Mouse (Mus musculus): ENCODE measurements around the gene Ahcyl1.
A peak's percentile ranks its signal among the peaks of the same experiment; 100 is the strongest.
"Not testable (repeated sequence)": the region's sequence is repeated elsewhere in the genome, so short reads cannot be mapped to it uniquely, and the experiment has no call there.

The Ahcyl1 gene

DNA sequence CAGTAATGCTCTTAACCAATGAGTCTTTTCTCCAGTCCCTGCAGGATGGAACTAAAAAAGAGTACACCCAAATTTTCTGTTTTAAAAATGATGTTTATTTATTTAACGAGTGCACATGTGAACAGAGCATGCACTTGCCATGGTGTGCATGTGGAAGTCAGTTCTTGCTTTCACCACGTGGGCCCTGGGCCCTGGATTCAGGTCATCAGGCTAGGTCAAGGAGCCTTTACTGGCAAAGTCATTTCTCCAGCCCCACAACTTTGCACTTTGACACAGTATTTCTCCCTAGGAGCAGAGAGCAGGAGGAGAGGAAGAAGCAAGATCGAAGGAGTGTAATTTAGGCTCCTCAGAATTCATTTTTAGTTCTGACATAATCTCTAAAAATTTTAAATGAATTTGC is 41.5 kb downstream of the Ahcyl1 start:
- no peak for DNase-seq

DNA sequence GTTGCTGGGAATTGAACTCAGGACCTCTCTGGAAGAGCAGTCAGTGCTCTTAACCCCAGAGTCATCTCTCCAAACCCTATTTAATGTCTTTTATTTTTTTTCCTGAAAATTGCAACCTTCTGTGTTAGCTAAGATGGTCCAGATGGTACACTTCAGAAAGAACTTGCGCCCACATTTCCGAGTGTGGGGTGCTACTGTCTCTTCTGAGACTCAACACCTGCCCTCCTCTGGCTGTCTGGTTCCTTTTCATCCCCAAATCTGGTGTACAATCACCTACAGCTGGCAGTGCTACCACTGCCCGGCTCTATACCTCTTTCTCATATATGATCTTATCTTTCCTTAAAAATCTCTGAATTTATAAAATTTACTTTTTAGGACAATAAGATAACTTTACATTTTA is 43.4 kb downstream of the Ahcyl1 start:
- no peak for DNase-seq

DNA sequence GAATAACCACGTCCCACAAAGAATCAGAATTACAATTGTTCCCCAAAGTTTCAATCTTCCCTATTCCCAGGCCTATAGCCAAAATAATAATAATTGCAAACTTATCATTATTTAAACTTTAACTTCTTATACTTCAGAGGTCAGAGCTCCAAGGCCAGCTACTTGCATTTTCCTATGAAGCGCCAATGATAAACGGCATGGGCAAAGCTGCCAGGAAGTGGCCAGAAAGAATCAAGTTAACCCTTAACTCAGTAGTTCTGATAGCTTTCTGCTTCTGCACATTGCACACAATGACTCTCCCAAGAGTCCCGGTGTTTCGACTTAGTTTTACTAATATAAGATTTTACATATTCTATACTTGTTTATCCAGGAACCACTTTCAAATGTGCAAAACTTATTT is 46.1 kb downstream of the Ahcyl1 start:
- not testable (repeated sequence) for DNase-seq

DNA sequence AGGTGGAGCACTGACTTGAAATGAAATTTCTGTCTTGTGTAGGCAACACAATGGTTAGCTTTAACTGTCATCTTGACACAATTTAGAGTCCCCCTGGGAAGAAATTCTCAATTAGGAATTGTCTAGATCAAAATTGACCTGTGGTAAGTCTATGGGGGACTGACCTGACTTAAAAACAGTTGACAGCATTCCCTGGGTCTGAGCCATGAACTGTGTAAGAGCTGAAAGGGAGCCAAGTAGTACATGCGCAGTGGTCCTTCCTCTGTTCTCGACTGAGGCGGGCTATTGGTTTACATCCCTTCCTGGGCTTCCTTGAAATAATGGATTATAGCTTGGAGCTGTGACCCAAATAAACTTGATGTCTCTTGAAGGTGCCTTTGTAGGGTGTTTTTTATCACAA is 49.4 kb downstream of the Ahcyl1 start:
- DNase-seq: no peak

DNA sequence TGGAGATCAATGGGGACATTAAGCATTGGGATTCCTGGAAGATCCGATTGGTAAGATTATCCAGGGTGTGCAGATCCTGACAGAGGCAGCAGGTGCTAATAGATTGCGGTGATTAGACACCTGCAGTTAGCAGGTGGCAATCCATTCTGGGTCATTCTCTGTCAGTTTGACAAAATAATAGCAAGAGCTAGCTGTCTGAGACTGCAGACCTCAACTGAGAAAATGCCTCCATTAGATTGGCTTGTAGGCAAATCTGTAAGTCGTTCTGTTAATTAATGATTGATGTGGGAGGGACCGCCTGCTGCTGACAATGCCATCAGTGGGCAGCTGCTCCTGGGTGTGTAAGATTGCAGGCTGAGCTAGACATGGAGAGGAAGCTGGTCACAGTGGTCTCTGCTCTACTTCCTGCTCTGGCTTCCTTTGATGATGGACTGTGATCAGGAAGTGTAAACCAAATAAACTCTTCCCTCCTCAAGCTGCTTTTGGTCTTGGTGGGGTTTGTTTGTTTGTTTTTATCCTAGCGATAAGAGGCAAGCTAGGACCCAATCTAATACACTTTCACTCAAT is 58.7 kb downstream of the Ahcyl1 start:
- DNase-seq: no peak

DNA sequence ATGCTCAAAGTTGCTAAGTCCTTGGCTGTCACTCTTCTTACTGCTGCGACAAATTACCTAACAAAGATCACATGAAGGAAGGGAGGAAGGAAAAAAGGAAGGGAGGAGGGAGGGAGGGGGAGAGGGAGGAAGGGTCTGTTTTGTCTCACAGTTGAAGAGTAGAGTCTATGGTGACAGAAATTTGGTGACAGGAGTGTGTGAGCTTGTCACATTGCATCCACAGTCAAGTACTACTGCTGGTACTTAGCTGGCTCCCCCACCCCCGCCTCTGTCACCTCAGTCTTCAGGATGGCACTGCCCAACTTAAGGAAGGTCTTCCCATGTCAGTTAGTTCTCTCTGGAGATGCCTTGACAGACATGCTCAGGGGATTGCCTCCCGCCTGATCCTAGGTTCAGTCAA is 60.1 kb downstream of the Ahcyl1 start:
- no peak for DNase-seq

DNA sequence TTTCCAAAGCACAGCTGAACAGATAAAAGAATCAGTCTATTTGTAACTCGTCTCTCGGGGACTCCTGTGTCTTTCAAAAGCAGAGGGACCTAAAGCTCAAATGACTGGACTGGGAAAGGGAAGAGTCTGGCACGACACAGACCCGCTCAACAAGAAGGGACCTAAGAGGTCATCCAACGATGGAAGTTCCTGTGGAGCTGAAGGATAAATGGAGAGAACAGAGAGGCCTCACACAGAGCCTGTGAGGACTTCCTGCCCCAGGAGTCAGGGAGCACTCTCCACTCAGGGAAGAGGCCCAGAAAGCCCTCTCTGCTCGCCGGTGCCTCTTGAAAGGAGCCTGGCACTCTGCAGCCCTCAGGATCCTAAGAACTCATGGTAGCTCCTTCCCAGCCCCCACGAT is 60.5 kb downstream of the Ahcyl1 start:
- DNase-seq: no peak

DNA sequence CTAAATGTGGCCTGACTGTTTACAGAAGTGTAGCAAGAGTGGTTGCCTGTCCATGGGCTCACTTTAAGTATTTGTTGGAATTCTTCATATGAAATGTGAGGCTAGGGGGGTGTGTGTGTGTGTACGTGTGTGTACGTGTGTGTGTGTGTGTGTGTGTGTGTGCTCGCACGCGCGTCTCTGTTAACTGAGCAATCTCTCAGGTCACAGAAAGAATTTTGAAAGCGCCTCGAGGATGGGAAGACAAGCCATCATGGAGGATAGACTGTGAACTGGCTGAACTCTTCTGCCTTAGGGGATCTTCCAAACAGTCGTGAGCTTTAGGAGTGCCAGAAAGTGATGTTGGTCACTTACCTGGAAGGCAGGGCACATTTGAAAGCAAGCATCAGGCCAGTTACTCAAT is 62.5 kb downstream of the Ahcyl1 start:
- no peak for DNase-seq

DNA sequence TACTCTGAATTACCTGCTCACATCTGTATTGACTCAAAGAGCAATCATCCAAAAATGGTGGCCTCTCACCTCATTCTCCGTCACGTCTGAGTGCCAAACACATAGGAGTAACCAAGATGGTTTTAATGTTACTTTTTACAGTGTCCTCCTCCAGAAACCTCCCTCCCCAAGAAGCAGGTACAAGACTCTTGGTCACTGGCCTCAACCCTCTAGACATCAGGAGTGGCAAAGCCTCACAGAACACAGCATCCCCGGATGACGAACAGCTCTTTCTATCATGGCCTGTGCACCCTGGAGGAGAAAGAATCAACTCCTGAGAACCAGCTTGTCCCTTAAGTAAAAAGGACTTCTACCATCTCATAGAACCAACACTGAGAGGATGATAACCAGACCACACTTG is 63.6 kb downstream of the Ahcyl1 start:
- no peak for DNase-seq

DNA sequence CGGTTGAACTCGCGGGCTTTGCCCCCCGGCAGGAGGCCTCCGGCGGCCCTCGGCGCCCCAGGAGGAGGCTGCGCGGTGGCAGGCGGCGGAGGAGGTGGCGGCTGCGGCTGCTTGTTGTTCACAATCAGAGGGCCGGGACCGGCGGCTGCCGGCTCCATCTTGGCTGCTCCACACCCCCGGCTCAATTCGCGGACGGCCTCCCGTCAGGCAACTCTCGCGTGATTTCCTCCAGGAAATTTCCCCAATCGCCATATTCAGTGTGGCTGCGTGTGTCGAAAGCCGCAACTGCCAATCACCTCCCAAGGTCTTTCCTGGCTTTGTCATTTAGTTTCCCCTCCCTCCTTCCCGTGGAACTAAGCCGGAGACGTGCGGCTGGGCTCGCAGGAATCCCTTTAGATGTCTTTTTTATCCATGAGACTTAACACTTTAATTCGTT is 64.8 kb downstream of the Ahcyl1 start, which contains the start of gene Strip1:
Gene Strip1, minus strand, starts transcription at position 172 of the 436 bp plus-strand sequence.
- DNase-seq: peak; percentile 78 to 88

DNA sequence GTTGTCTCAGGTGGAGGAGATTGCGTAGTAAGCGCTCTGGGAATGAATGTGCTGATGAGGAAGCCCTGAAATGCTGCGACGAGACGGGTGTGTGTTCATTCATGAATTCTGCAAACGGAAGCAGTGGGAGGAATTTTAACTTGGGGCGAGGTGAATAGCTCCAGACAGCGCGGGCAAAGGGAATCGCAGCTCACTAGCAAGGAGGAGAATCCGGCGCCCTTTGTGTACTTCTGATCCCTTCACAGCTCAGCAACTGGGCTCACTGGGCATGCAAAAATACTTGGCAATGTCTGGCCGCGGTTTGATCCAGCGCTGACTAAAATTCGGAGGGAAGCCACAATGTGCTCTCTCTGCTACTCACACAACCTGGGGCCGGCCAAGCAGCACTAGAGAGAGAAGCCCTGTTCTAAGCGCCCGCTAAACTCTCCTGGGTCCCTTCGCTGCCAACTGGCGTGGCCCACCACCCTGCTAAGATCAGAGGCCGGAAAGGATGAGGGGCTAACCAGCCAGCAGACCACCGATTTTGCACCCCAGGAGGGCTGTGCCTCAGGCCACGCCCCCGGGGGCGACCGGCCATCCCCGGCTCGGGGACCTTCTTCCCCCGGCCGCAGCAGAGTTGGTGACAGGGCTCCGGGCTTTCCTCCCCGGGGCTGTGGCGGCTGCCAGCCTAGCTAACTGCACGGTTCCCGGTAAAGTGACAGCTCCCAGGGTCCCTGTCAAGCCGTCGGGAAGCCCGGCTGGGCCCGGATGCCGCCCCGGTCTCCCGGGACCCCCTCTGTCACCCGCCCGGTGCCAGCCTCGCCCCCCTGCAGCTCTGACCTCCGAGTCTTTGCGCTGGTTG is 65.5 kb downstream of the Ahcyl1 start, which contains the start of gene Gm10961:
Gene Gm10961, plus strand, starts transcription at position 641 of the 841 bp plus-strand sequence.
- DNase-seq: peak in 1 of 2 experiments; percentile 43

DNA sequence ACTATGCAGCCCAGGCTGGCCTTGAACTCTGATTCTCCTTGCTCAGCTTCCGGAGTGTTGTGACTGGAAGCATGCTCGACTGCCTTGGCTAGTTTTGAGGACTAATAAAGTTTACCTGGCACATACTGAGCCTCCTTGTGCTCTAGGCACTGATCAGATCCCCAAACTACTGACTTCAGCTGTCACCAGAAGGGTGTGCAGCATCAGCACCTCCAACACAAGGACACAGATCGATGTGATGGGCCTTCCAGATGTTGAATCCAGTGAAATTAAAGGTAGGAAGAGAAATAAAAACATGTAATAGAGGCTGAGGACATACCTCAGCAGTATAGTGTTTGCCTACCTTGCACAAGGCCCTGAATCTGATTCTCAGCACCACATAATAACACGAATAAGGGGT is 66.9 kb downstream of the Ahcyl1 start:
- no peak for DNase-seq

DNA sequence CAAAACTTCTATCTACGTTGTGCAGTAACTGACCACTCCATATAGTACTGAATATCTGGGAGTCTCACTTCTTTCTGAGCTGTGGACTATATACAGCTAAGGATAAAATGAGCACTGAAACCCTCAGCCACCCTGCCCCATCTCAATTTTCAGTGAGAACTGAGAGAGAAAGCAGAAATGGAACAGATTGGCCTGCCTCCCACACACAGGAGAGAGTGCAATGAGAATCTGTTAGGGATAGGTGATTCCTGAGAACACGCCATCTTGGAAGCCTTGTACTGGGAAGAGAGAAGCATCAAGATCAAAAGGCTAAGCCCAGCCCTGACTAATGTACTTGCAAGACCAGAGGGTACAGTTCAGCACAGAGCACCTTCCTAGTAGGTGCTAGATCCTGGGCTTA is 67.8 kb downstream of the Ahcyl1 start:
- DNase-seq: no peak

DNA sequence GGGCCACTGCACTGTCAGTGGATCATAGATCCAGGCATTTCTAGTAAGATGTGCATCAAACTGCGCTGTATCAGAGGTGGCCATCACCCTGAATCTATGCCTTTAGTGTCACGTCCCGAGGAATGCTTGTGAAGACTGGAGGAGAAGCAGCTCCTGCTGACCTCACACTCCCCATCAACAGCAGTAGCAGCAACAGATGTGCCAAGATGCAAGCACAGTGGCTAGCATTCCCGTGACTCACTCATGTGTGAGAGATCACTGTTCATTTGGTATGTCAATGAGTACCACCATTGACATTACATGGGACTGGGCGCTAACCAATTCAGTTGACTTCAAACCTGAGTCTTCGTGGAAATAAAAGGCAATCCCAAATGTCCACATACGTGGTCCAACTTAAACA is 68.7 kb downstream of the Ahcyl1 start:
- DNase-seq: no peak

DNA sequence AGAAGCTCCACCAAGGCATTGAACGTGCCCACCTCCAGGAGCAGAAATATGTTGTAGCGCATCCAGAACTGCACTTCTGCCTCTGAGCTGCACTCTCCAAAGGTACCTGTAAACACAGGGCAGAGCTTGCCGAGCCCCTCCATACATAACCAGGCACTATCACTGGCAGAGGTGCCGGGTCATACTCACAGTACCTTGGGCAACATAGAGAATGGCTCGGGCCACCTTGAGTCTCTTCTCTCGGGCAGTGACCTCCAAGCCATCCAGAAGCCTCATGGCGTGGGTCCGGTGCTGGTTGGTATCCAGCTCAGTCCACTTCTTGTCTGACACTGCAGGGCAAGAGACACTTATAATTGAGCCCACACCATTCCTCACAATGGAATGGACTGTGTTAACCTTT is 69.6 kb downstream of the Ahcyl1 start:
- DNase-seq: no peak

DNA sequence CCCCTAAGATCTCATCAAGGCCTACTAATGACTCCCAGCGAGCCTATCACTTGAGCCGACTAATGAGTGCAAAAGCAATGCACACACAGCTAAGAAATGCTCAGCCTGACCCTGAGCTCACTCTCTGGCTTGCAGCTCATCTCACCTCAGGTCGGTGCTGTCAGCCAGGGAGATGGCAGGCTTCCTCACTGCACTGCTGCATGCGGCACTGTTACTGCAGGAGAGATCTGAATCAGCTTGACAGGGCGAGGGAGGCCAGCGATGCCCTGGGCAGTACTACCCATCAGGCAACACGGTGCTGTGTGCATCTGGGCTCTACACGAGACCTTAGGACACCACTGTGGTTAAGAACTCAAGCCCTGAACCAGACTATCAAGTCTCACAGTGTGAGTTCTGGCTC is 70.8 kb downstream of the Ahcyl1 start:
- no peak for DNase-seq

DNA sequence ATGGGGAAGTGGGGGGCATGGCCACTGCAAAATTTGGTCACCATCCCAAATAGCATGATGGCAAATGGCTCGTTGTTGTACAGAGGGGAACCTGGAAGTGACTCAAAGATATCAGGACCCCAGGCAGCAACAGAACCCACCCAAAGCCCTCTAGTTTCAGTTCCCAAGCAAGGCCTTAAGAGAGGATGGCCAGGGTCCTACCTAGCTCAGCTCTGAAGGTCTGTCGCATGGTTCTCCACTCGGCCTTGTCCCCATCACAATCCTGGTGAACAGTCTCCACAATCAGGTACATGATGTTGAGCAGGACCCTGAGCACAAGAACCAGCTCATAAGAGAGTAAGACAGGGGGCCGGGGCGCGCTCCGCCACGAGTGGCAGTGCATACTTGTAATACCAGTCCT is 71.9 kb downstream of the Ahcyl1 start:
- no peak for DNase-seq

DNA sequence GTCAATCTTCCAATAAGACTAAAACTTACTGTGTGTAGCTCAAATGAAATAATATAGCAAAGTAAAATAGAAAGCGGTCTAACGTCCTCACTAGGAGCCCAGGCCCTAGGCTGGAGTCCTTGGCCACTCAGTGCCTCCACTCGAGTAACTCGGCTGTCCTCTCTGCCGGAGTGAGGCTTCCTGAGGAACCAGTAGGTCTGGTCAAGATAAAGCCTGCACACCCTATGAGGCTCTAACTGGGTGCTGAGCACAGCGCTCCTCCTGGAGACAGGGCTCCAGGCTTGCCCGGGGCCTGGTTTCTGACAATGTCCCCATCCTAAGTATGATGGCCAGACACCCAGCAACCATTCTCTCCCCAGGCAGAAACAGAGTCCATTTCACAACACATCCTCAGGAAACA is 73.8 kb downstream of the Ahcyl1 start:
- no peak for DNase-seq

DNA sequence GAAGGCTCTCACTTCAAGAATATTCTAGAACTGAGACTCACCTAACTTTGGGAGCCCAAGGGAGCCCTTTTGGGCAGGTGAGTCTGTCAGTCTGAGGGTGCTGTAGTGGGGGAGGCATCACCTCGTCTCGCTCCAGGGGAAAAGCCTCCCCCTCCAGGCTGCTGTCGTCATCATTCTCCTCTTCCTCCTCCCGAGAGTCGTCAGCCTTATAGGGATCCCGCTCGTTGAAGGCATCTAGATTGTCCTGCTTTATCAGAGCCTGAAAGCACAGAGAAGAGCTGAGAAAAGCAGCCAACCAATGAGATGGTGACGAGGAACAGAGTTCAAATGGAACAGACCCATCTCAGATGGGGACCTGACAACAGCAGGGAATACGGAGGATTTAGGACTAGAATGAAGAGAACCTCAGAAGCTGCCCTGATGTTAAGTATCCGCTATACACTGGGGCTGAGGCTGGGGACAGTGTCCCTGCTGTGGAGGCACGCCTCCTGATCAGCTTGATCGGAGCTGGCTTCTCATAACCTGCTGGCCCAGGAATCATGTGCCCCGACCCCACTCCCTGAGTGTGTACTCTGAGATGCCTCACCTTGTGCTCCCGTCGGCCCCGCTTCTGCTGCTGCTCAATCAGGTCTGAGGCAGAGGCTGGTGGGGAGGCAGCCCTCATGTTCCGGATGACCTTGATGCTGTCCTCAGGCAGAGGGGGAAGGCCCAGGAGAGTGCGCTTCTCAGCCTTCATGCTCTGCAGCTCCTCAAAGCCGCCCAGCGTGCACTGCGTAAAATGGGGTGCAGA is 74.9 kb downstream of the Ahcyl1 start:
- DNase-seq: no peak

DNA sequence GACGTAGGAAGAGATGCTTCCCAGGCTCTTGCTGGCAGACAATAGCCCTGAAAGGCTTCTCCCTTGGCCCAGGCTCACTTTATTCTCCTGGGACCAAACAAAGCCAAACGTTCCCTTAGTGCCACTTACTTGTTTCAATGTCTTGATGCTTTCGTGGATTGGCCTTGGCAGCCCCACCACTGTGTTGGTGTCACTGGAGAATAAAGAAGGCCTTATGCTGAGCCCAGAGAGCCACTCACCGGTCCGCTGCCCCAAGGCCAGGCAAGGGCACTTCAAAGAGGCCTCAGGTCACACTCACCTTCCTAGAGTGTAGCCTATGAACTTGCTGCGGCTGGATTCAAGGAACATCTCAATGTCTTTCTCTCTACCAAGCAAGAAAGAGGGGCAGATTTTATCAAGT is 76.4 kb downstream of the Ahcyl1 start:
- DNase-seq: no peak

DNA sequence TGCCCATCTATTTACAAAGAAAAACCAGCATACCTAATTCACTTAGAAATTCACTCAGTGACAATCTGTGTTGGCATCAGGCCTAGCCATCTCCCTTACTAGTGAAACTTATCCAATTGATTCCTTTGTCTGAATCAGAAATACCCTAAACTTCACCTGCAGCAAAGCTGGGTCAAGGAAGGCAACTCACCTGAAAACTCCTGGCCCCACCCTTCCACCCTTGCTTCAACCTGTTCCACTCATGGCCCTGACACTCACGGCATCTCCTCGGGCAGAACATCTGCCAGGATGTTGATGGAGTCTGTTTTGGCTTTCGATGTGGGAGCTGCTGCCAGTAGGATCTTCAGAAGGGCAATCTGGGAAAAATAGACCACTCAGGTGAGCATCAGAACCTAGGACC is 78.6 kb downstream of the Ahcyl1 start:
- no peak for DNase-seq
